Mouse (Mus musculus) embryonic facial prominence, embryonic 12.5 days (tissue): ENCODE data around the gene Bag6. TPM values are rescaled to one million over a fixed set of nuclear protein-coding genes. Genes with fewer than 3 reads are reported as not detected.

Experiments
- ATAC-seq: fragments of 200-750 bp; cut with Nextera tagmentation; 2 replicates; pipeline ENCODE4 v1.8.0; 2017; ENCODE audit not compliant: insufficient number of reproducible peaks, insufficient read depth, low FRiP score, low TSS enrichment
- H3K27ac ChIP-seq: fragments of 300-500 bp; sonication (generic); 2 replicates; pipeline ENCODE4 v1.5.1; 2016; ENCODE audit warnings: mild to moderate bottlenecking
- H3K27me3 ChIP-seq: fragments of 300-500 bp; sonication (generic); 2 replicates; pipeline ENCODE4 v1.6.1; 2016; ENCODE audit warnings: mild to moderate bottlenecking, moderate library complexity
- H3K36me3 ChIP-seq: fragments of 300-500 bp; sonication (generic); 2 replicates; pipeline ENCODE4 v1.6.1; 2016; ENCODE audit warnings: mild to moderate bottlenecking
- H3K4me1 ChIP-seq: fragments of 300-500 bp; sonication (generic); 2 replicates; pipeline ENCODE4 v1.6.1; 2016
- H3K4me2 ChIP-seq: fragments of 300-500 bp; sonication (generic); replicated peaks from 2 replicates; pipeline ENCODE4 v1.6.1; 2016; ENCODE audit warnings: mild to moderate bottlenecking, moderate library complexity
- H3K4me3 ChIP-seq: fragments of 300-500 bp; sonication (generic); 2 replicates; pipeline ENCODE4 v1.5.1; 2016; ENCODE audit warnings: mild to moderate bottlenecking
- H3K9ac ChIP-seq: fragments of 300-500 bp; sonication (generic); 2 replicates; pipeline ENCODE4 v1.6.1; 2016; ENCODE audit warnings: mild to moderate bottlenecking, moderate library complexity
- H3K9me3 ChIP-seq: fragments of 300-500 bp; sonication (generic); 2 replicates; pipeline ENCODE4 v1.6.1; 2016; ENCODE audit warnings: mild to moderate bottlenecking, moderate library complexity
- WGBS: fragments of 180-500 bp; shearing (Covaris S2); methylation state at CpG from one replicate; pipeline ENCODE4 v1.1.7; 2016; 5-methylcytosine and 5-hydroxymethylcytosine counted together
- polyA plus RNA-seq: library from polyadenylated mRNA; unstranded; fragments of >200 nt; fragmentation: Nextera tagmentation; extraction: Ambion mirVana; gene quantifications from 2 replicates; pipeline ENCODE4 v1.2.1, GENCODE M21; 2016

Gene Bag6
- 73.3 and 74.0 TPM in 2 replicates for polyA plus RNA-seq

GRCm38 (mm10) chr17:35134801-35135590 is at the start of gene Bag6:
Bag6 (plus strand) TSS chr17:35135178.
- Histone ChIP-seq H3K36me3 (peaks cover 27% of the 10 kb centered on the region), H3K9me3 (no peaks in the 10 kb centered on the region), H3K27ac (peak within 1 kb of the TSS; percentile 92), H3K9ac (peak within 1 kb of the TSS; percentile 77), H3K4me2 (peak within 1 kb of the TSS; percentile 90), H3K27me3 (no peaks in the 10 kb centered on the region), H3K4me1 (peaks cover 14% of the 10 kb centered on the region), H3K4me3 (peak within 1 kb of the TSS; percentile 81)
- peak; percentile 89 for ATAC-seq
- WGBS: under 1% methylated on average over 66 of the region's 66 CpGs

DNA sequence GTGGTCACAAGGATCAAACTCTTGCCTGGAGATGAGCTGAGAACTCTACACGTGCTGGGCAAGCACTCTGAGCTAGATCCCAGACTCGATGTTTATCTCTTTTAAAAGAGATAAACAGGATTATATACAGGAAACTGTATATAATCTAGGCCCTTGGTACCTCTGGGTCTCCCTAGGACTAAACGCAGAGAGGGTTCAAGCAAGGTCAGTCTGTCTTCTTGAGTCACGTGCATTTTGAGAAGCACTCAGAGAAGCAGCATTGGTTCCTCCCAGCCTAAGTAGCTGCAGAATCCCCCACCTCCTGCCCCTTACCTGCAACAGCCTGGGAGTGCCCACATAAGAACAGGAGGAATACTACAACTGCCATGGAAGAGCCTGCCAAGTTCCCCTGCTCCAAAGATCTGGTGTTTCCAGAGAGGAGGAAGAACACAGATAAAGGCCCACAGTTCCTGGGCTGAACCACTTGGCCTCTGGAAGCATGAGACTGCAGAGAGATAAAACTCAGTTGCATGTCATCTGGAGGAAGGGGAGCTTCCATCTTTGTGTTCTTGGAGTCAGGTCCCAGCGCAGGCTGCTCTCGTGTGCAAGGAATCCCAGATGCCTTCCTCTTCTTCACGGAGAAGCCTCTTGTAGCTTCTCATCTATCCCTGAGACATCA is 49.6 kb upstream of the Bag6 start, which contains the start of gene Ly6g6f:
Ly6g6f (minus strand) TSS at position 403 of the 658 bp plus-strand sequence.
- H3K4me2 ChIP-seq: no peak within 1 kb of the TSS
- H3K36me3 ChIP-seq: no peaks in the 10 kb centered on the region
- peaks cover 6% of the 10 kb centered on the region for H3K4me1 ChIP-seq
- H3K27me3 ChIP-seq: no peaks in the 10 kb centered on the region
- no peak within 1 kb of the TSS for H3K9ac ChIP-seq
- H3K27ac ChIP-seq: no peak within 1 kb of the TSS
- H3K9me3 ChIP-seq: no peaks in the 10 kb centered on the region
- WGBS: 83% methylated on average over 7 of the region's 7 CpGs
- no peak for ATAC-seq
- H3K4me3 ChIP-seq: no peak within 1 kb of the TSS

DNA sequence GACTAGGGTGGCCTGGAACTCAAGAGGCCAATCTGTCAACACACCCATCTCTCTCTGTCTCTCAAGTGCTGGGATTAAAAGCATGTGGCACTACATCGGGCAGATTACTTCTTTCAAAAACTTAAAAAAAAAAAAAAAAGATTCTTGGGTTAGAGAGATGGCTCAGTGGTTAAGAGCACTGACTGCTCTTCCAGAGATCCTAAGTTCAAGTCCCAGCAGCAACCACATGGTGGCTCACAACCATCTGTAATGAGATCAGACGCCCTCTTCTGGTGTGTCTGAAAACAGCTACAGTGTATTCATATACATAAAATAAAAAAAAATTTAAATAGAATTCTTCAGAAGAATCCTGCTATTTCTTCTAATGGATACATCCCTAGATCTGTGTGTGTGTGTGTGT is 46.8 kb upstream of the Bag6 start:
- Histone ChIP-seq H3K9me3 (no peaks in the 10 kb centered on the region), H3K27ac (no peak overlapping the region), H3K27me3 (no peaks in the 10 kb centered on the region), H3K9ac (no peak overlapping the region), H3K4me3 (no peak overlapping the region), H3K36me3 (peaks cover 19% of the 10 kb centered on the region), H3K4me1 (peaks cover 11% of the 10 kb centered on the region), H3K4me2 (no peak overlapping the region)
- ATAC-seq: no peak
- WGBS: 50% methylated on average over 2 of the region's 2 CpGs

DNA sequence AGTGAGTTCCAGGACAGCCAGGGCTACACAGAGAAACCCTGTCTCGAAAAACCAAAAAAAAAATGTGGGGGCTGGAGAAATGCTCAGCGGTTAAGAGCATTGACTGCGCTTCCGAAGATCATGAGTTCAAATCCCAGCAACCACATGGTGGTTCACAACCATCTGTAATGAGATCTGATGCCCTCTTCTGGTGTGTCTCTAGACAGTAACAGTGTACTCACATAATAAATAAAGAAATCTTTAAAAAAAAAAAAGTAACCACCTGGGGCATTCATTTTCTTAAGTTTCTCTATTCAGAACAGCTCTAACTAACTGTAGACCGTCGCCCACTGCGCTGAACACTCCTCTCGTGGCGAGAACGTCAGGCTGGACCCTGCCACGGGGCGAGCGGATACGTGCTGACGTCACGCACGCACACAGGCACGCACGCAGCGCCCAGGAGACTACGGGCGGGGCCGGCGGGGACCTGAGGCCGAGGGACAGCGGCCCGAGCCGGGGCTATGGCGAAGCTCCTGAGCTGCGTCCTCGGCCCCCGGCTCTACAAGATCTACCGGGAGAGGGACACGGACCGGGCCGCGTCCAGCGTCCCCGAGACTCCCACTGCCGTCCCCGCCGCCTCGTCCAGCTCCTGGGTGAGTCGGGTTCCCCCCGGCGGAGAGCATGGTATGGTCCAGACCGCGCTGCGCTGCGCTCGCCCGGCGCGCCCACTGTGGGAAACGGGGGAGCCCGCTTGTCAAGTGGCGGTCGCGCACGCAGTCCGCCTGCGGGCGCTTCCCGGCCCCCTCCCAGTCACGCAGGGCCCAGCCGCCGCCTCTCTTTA is 45.9 kb upstream of the Bag6 start, which contains the start of gene Abhd16a:
Abhd16a (plus strand) TSS at position 439 of the 820 bp plus-strand sequence.
- ATAC-seq: peak; percentile 94
- H3K27me3 ChIP-seq: no peaks in the 10 kb centered on the region
- peak within 1 kb of the TSS; percentile 50 for H3K4me2 ChIP-seq
- peak within 1 kb of the TSS; percentile 89 for H3K27ac ChIP-seq
- H3K9ac ChIP-seq: peak within 1 kb of the TSS; percentile 70
- WGBS: 3% methylated on average over 67 of the region's 67 CpGs
- peak within 1 kb of the TSS; percentile 49 for H3K4me3 ChIP-seq
- H3K36me3 ChIP-seq: peaks cover 25% of the 10 kb centered on the region
- H3K4me1 ChIP-seq: peaks cover 11% of the 10 kb centered on the region
- H3K9me3 ChIP-seq: no peaks in the 10 kb centered on the region

DNA sequence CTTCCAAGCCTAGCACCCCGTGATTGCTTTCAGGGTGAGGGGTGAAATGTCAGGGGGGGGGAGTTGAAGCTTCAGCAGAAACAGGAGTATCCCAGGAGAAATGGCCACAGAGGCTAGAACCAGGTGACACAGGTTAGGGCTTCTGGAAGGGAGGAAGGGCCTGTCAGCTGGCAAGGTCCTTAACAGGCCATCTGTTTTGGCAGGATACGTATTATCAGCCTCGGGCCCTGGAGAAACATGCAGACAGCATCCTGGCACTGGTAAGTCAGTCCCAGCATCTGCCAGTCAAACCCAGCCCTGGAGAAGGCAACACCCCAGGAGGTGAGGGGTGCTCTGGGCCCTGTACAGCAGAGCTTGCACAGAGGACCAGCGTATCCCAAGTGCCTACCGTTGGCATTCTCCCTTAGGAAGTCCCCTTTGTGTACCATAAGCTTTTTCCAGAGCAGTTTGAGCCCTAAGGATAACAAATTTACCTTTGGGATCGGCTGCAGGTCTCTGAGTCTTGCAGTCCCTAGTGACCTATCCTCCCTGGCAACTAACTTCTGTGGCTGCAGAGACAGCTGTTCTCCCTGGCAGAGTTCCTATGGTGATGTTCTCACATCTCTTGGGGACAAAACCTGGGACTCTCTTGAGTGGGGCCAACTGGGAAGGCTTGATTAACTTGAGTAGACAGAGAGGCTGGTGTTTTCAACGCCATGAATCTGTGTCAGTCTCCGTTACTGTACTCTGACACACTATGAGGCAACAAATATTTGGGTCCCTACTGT is 44.6 kb upstream of the Bag6 start:
- peak overlapping the region; percentile 50 for H3K4me2 ChIP-seq
- peaks cover 37% of the 10 kb centered on the region for H3K36me3 ChIP-seq
- H3K9ac ChIP-seq: peak overlapping the region; percentile 70
- WGBS: 67% methylated on average over 8 of the region's 8 CpGs
- H3K27ac ChIP-seq: no peak overlapping the region
- H3K9me3 ChIP-seq: no peaks in the 10 kb centered on the region
- H3K27me3 ChIP-seq: no peaks in the 10 kb centered on the region
- H3K4me1 ChIP-seq: peaks cover 11% of the 10 kb centered on the region
- no peak for ATAC-seq
- H3K4me3 ChIP-seq: peak overlapping the region; percentile 49

- no peak overlapping the region for H3K4me2 ChIP-seq
- H3K27ac ChIP-seq: no peak overlapping the region
- no peak for ATAC-seq
- no peaks in the 10 kb centered on the region for H3K9me3 ChIP-seq
- no peaks in the 10 kb centered on the region for H3K27me3 ChIP-seq
- H3K4me1 ChIP-seq: peaks cover 11% of the 10 kb centered on the region
- H3K9ac ChIP-seq: no peak overlapping the region
- no peak overlapping the region for H3K4me3 ChIP-seq
- peaks cover 57% of the 10 kb centered on the region for H3K36me3 ChIP-seq
- 87% methylated on average over 14 of the region's 14 CpGs for WGBS
These were observed 42.4 kb upstream of the Bag6 start for GRCm38 (mm10) chr17:35092403-35093198.

DNA sequence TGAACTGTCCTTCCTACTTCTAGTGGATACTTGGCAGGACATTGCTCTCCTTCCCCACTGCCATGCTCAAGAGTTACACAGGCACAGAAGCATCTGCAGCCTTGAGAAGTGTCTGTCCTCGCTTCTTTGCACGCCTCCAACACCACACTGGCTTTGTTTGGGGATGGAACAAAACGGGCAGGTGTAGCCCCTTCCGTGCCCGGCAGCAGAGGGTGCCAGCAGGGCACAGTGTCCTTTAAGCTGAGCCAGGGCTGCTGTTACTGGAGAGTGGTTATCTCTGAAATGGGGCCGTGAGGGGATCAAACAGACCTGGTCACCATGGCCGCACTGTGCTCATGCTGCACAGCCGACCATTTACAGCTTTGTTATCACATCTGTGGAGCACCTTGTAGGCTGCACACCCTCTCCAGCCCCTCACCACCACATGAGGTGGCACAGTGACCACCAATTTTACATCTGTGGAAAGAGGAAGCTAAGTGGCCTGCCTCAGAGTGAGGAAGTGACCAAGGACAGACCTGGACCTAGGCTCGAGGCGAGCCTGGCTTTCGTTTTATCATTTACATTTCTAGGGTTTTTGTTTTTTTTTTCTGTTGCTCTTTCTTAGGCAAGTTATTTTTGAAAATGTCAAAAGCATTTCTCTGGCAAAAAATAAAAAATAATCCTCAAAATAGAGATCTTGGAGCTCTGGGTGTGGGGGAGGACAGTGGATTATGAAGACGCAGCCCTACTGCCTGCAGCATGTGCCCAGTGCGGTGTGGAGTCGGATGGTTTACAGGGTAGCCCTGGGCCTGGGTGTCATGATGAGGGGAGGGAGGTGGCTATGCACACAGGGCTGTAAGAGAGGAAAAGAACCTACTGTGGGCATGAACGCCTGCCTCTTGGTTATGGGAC is 40.3 kb upstream of the Bag6 start:
- no peak for ATAC-seq
- Histone ChIP-seq H3K36me3 (peaks cover 75% of the 10 kb centered on the region), H3K4me2 (no peak overlapping the region), H3K4me1 (peaks cover 11% of the 10 kb centered on the region), H3K27me3 (no peaks in the 10 kb centered on the region), H3K9ac (no peak overlapping the region), H3K27ac (no peak overlapping the region), H3K4me3 (no peak overlapping the region), H3K9me3 (no peaks in the 10 kb centered on the region)
- 94% methylated on average over 15 of the region's 15 CpGs for WGBS

GRCm38 (mm10) chr17:35096597-35096996 is 38.4 kb upstream of the Bag6 start:
- Histone ChIP-seq H3K4me2 (no peak overlapping the region), H3K36me3 (peaks cover 90% of the 10 kb centered on the region), H3K9me3 (no peaks in the 10 kb centered on the region), H3K9ac (no peak overlapping the region), H3K27ac (no peak overlapping the region), H3K4me1 (no peaks in the 10 kb centered on the region), H3K27me3 (no peaks in the 10 kb centered on the region), H3K4me3 (no peak overlapping the region)
- ATAC-seq: no peak
- WGBS: 77% methylated on average over 12 of the region's 12 CpGs

- 82% methylated on average over 12 of the region's 12 CpGs for WGBS
- no peak for ATAC-seq
- Histone ChIP-seq H3K27ac (no peak overlapping the region), H3K4me1 (no peaks in the 10 kb centered on the region), H3K27me3 (no peaks in the 10 kb centered on the region), H3K36me3 (peaks cover 91% of the 10 kb centered on the region), H3K4me3 (no peak overlapping the region), H3K9me3 (no peaks in the 10 kb centered on the region), H3K4me2 (no peak overlapping the region), H3K9ac (no peak overlapping the region)
These were observed 37.8 kb upstream of the Bag6 start for GRCm38 (mm10) chr17:35097164-35097655.
